Mouse (Mus musculus) liver, adult 2 months (tissue): ENCODE results near the gene Gm15557. TPM values are rescaled to one million over a fixed set of nuclear protein-coding genes. Genes with fewer than 3 reads are reported as not detected.
A peak's percentile ranks its signal among the peaks of the same experiment; 100 is the strongest.
"Not testable (repeated sequence)": the region's sequence is repeated elsewhere in the genome, so short reads cannot be mapped to it uniquely, and the experiment has no call there.

Source experiments
- DNase-seq: peaks from one replicate; pipeline ENCODE4 v3.0.0-alpha.2; 2011; ENCODE audit warnings: low read depth, low spot score; ENCODE audit errors: extremely low read depth
- H3K27ac ChIP-seq: fragments of 200-500 bp; replicated peaks from 2 replicates; pipeline ENCODE4 v1.5.1; 2012; ENCODE audit warnings: low read depth, mild to moderate bottlenecking, control low read depth, inconsistent platforms, low read length; ENCODE audit not compliant: insufficient read depth
- H3K27me3 ChIP-seq: fragments of 200-500 bp; 2 replicates; pipeline ENCODE4 v1.6.1; 2012; ENCODE audit warnings: mild to moderate bottlenecking, moderate library complexity, low read length, inconsistent platforms; ENCODE audit not compliant: control insufficient read depth, insufficient read depth
- H3K36me3 ChIP-seq: fragments of 200-500 bp; 2 replicates; pipeline ENCODE4 v1.6.1; 2012; ENCODE audit warnings: low read length, inconsistent platforms; ENCODE audit not compliant: control insufficient read depth, insufficient read depth
- H3K4me1 ChIP-seq: fragments of 200-500 bp; 2 replicates; pipeline ENCODE4 v1.6.1; 2011; ENCODE audit warnings: low read length; ENCODE audit not compliant: control insufficient read depth, insufficient read depth
- H3K4me3 ChIP-seq: fragments of 200-500 bp; 2 replicates; pipeline ENCODE4 v1.5.1; 2011; ENCODE audit warnings: low read depth, mild to moderate bottlenecking, control low read depth, low read length, moderate library complexity; ENCODE audit not compliant: insufficient read depth
- H3K79me2 ChIP-seq: fragments of 200-500 bp; 2 replicates; pipeline ENCODE4 v1.6.1; 2012; ENCODE audit warnings: inconsistent platforms, mild to moderate bottlenecking, low read length, moderate library complexity; ENCODE audit not compliant: control insufficient read depth, insufficient read depth
- H3K9ac ChIP-seq: fragments of 200-500 bp; 2 replicates; pipeline ENCODE4 v1.6.1; 2012; ENCODE audit warnings: low read depth, mild to moderate bottlenecking, control low read depth, inconsistent platforms, low read length
- CTCF ChIP-seq: fragments of 200-500 bp; IDR thresholded peaks from 2 replicates; pipeline ENCODE4 v1.5.1; 2011; ENCODE audit warnings: low read depth, low read length, control low read depth
- POLR2A ChIP-seq: fragments of 200-500 bp; IDR thresholded peaks from 2 replicates; pipeline ENCODE4 v1.6.1; 2011; ENCODE audit warnings: low read length, control low read depth; ENCODE audit not compliant: insufficient read depth; ENCODE audit errors: extremely low read depth
- WGBS: fragments of 180-500 bp; shearing (Covaris S2); methylation state at CpG from one replicate; pipeline ENCODE4 v1.1.7; 2018; 5-methylcytosine and 5-hydroxymethylcytosine counted together
- polyA plus RNA-seq: library from polyadenylated mRNA; depleted of rRNA; stranded (reverse); fragments of >200 nt; gene quantifications from 2 replicates; pipeline ENCODE4 v1.2.3, GENCODE M21; 2012
- total RNA-seq: library from RNA; depleted of rRNA; stranded (reverse); fragments of >200 nt; gene quantifications from 2 replicates; pipeline ENCODE4 v1.2.3, GENCODE M21; 2014

Gm15557 gene
- total and polyA plus RNA-seq, 2 experiments = not detected

DNA sequence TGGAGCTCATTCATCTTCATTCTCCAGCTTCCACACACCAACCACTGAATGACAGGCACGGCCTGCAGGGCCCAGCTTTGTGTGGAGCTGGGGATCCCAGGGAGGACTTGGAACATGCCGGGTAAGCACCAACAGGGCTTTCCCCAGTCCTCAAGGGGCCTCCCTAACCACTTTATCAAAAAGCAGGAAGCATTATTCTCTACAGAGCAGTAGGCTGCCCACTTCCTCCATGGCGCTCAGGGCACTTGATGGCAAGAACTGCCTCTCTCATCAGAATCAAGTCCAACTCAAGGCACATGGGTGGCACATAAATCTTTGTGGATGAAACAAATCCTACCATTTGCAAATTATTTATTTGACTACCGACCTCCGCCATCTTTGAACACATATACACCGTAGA is 25.8 kb upstream of the Gm15557 start:
- 86% methylated on average over 6 of the region's 6 CpGs for WGBS
- no peaks in the 10 kb centered on the region for H3K27me3 ChIP-seq
- no peak overlapping the region for H3K27ac ChIP-seq
- no peaks in the 10 kb centered on the region for H3K4me1 ChIP-seq
- peaks cover 26% of the 10 kb centered on the region for H3K36me3 ChIP-seq
- H3K9ac ChIP-seq = no peak overlapping the region
- peaks cover 3% of the 10 kb centered on the region; the same call in 1 of the 2 replicates for H3K79me2 ChIP-seq
- no peak for TF ChIP-seq POLR2A
- no peak for TF ChIP-seq CTCF
- DNase-seq = no peak
- no peak overlapping the region for H3K4me3 ChIP-seq

DNA sequence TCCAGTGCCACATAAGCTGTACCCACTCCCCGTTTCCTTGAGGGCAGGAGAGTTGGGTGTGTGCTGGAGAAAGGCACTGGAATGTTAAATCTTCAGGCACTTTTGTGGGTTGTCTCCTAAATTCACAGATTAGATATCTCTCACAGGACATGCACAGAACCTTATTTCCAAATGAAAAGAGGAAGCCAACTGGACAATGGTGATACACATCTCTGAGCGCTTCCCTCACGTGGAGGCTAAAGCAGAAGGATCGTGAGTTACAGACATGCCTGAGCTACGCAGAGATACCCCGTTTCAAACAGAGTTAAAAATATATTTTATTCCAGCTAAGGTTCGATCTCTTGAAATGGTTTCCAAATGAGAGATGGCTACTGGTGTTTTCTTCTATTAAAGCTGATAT is 17.4 kb upstream of the Gm15557 start:
- H3K27ac ChIP-seq = no peak overlapping the region
- DNase-seq = no peak
- 94% methylated on average over 7 of the region's 7 CpGs for WGBS
- no peak for TF ChIP-seq CTCF
- TF ChIP-seq POLR2A = no peak
- H3K79me2 ChIP-seq = peaks cover 17% of the 10 kb centered on the region
- no peak overlapping the region for H3K4me3 ChIP-seq
- peaks cover 14% of the 10 kb centered on the region for H3K36me3 ChIP-seq
- H3K4me1 ChIP-seq = peaks cover 3% of the 10 kb centered on the region; the same call in 1 of the 2 replicates
- no peak overlapping the region for H3K9ac ChIP-seq
- H3K27me3 ChIP-seq = no peaks in the 10 kb centered on the region

DNA sequence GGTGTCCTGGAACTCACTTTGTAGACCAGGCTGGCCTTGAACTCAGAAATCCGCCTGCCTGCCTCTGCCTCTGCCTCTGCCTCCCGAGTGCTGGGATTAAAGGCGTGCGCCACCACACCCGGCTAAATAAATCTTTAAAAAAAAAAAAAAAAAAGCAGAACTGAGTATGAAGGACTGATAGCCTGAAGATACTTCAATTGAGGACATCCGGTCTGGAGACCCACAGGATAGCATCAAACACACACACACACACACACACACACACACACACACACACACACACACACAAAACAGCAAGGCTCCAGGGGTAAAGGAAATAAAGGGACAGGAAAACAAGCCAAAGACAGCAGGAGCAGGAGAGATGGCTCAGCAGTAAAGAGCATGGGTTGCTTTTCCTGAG is 15.3 kb upstream of the Gm15557 start:
- not testable (repeated sequence) for H3K9ac ChIP-seq, H3K36me3 ChIP-seq, DNase-seq, H3K4me3 ChIP-seq, H3K27ac ChIP-seq, H3K27me3 ChIP-seq
- 83% methylated on average over 6 of the region's 6 CpGs for WGBS
- peaks cover 22% of the 10 kb centered on the region for H3K79me2 ChIP-seq
- peaks cover 10% of the 10 kb centered on the region for H3K4me1 ChIP-seq

DNA sequence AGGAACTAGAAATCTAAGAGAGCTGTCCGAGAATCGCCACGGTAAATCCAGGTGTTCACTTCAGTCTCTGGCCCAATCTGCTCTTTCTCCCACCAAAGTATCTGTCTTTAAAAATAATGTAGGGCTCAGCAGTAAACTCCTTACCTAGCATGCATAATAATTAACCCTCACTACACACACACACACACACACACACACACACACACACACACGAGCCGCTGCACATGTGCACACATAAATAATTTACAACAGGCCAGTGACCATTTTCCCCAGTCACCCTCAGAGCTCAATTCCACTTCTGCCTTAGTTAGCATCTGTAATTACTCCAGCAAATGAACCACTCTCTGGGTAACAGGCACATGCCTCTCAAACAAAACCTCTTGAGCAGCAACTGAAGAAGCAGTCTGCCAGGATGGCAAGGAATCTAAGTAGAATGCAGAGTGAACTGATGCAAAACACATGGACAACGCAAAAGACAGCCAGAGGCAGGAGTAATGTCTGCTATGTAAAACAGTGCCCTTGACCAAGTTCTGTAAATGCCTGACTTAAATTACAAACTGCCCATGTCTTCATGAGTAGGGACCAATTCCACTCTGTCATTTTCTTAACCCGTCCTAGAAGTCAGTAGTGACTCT is 11.7 kb upstream of the Gm15557 start:
- H3K4me3 ChIP-seq = peak overlapping the region; percentile 72; the same call in 1 of the 2 replicates
- DNase-seq = no peak
- H3K79me2 ChIP-seq = peaks cover 22% of the 10 kb centered on the region
- TF ChIP-seq CTCF = no peak
- TF ChIP-seq POLR2A = no peak
- no peak overlapping the region for H3K9ac ChIP-seq
- WGBS = 68% methylated on average over 7 of the region's 7 CpGs
- no peaks in the 10 kb centered on the region for H3K36me3 ChIP-seq
- H3K27ac ChIP-seq = no peak overlapping the region
- no peaks in the 10 kb centered on the region for H3K27me3 ChIP-seq
- H3K4me1 ChIP-seq = peaks cover 13% of the 10 kb centered on the region

DNA sequence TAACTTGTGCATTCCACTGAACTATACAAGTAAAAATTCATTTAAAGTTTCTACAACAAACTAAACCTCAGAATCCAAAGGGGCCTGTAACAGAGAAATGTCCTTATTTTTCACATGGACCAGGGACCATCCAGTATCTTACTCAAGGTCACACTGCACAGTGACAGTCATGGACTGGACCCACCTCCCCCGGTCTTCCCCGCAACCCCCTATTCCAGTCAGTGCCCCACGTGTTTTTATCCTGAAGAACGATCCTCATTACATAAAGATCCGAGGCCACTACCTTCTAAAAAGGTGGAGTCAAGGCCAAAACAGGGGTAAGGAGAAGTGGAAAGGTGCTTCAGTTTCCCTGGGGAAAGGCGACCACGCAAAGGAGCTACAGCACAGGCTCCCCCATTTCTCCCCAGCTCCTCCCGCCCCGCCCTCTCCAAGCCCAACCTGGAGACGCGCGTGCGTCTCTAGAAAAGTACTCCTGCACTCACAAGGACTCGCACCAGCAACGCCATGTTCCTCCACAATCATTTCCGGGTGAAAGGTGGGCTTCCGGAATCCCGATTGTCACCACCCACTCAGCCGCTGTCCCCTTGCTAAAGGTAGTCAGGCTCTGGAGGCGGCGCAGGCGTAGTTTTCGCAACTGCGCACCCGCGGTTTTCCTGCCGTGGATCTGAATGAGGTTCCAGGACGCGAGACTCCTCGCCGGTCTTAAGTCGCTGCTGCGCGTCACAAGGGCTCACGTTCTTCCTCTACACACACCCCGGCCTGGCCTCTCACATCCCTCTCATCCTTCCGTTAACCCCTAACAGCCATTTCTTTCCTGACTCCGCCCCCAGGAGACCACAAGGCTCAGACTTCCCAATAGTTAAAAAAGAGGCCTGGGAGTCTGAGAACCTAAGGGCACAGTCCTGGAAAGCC is 10.7 kb upstream of the Gm15557 start, which contains the start of gene Uqcc1:
Gene Uqcc1 (minus strand): TSS at position 780 of the 912 bp plus-strand sequence.
- peak; percentile 42; the same call in 1 of the 2 replicates for TF ChIP-seq POLR2A
- no peak for TF ChIP-seq CTCF
- H3K4me1 ChIP-seq = peaks cover 13% of the 10 kb centered on the region
- under 1% methylated on average over 38 of the region's 38 CpGs for WGBS
- DNase-seq = peak; percentile 89
- H3K36me3 ChIP-seq = no peaks in the 10 kb centered on the region
- peak within 1 kb of the TSS; percentile 50 for H3K27ac ChIP-seq
- H3K79me2 ChIP-seq = peaks cover 14% of the 10 kb centered on the region
- peak within 1 kb of the TSS; percentile 70 for H3K9ac ChIP-seq
- peak within 1 kb of the TSS; percentile 72 for H3K4me3 ChIP-seq
- H3K27me3 ChIP-seq = no peaks in the 10 kb centered on the region
